Mouse (Mus musculus) effector memory CD4-positive, alpha-beta T cell, adult 7 months (primary cell): ENCODE results near the gene Pask. TPM values are rescaled to one million over a fixed set of nuclear protein-coding genes. Genes with fewer than 3 reads are reported as not detected.

Source experiments
- polyA plus RNA-seq: library from polyadenylated mRNA; unstranded; fragments of 100-300 nt; shearing (Covaris generic); gene quantifications from one replicate; pipeline ENCODE4 v1.2.1, GENCODE M21; 2017

Gene Pask
- polyA plus RNA-seq = 0.28 TPM

GRCm38 (mm10) chr1:93342648-93343503 lies at the start of gene Pask, which contains the start of gene Ppp1r7:
TSS of gene Pask (minus strand) at chr1:93343482.
TSS of gene Ppp1r7 (plus strand) at chr1:93342854.

DNA sequence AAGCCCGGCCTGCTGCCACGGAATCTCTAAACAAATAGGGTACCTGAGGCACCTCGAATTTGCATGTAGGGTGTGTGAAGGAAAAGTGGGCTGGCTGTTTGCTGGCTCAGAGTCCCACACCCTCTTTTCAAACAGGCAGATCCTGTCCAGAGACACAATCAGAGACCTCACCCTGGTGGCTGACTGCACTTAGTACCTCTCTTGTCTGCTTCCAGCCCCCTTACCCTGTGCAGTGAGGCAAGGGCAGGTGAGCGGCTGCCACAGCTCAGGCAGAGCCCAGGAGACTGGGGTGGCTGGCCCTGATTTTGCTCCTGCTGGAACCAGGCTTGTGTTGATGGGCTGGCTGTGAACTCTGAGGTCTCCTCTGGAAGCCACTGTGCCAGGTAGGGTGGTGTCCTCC lies 30.4 kb upstream of the Pask start, which contains the start of gene Ano7:
Ano7 (plus strand) TSS at position 266 of the 400 bp plus-strand sequence.

DNA sequence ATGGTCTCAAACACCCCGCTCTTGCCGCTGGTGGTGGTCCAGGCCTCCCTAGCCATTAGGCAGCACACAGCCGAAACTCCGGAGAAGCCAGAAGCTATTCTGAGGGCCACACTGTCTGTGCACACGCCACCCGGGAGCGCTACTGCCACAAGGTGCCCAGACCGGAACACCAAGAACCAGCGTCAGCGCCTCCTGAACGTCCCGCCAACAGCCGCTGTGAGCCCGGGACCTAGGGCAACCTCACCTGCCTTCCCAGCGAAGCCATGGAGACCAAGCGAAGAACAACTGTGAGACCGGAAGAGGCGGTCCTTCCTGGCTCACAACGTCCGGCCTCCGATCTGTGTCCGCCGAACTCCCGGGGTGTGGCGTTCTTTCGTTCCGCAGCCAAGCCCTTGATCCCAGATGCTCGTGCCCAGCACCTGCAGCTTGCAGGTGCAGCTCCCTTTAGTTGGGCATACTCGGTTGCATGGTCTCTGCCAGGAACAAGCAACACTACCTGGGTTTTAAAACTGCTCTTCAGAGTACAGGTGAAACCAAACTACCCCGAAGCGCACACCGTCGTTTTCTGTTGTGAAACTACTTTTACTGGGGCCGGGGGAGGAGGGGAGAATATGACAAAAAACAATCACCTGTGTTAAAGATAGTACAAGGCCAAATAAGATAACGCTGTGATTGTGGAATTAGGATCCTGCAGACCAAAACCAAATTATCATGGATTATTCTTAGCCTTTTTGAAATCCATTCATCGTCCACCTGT lies 37.5 kb downstream of the Pask start, which contains the start of gene Mterf4:
Mterf4 (minus strand) TSS at position 335 of the 757 bp plus-strand sequence.

Other genes starting within 250 kb of the Pask start
- gene Kif1a, start 241.5 kb downstream of the Pask start, polyA plus RNA-seq = 0.22 TPM
- gene Agxt, start 208.2 kb downstream of the Pask start, polyA plus RNA-seq = not detected
- gene 2310007B03Rik, start 182.5 kb downstream of the Pask start, polyA plus RNA-seq = not detected
- 0.11 TPM for gene Crocc2, start 174.8 kb downstream of the Pask start, polyA plus RNA-seq
- not detected for gene Sned1, start 107.6 kb downstream of the Pask start, polyA plus RNA-seq
- gene Mterf4, start 37.6 kb downstream of the Pask start, polyA plus RNA-seq = 10.0 TPM
- gene Ppp1r7, start 628 bp downstream of the Pask start, polyA plus RNA-seq = 42.4 TPM
- not detected for gene Ano7, start 30.4 kb upstream of the Pask start, polyA plus RNA-seq
- 81.3 TPM for gene Hdlbp, start 135.3 kb upstream of the Pask start, polyA plus RNA-seq
- gene Farp2, start 168.6 kb upstream of the Pask start, polyA plus RNA-seq = 2.5 TPM